Mouse (Mus musculus): Measurements from ENCODE around the gene Hmgb1. TPM values are rescaled to one million over a fixed set of nuclear protein-coding genes. Genes with fewer than 3 reads are reported as not detected.

Gene Hmgb1
- polyA plus RNA-seq, 1 experiment from 2014 or later = 690 TPM

GRCm38 (mm10) chr5:149045054-149045453, 139.2 kb downstream of the Hmgb1 start:
- no peak overlapping the region for H3K4me2 ChIP-seq
- H3K4me1 ChIP-seq (replicated peaks) = peaks cover 6% of the 10 kb centered on the region
- no peak overlapping the region for H3K27ac ChIP-seq (replicated peaks)
- H3K4me3 ChIP-seq = no peak overlapping the region
- H3K9ac ChIP-seq = no peak overlapping the region
- no peak for ATAC-seq (ENCODE audit: low FRiP score, low read depth)
- H3K9me3 ChIP-seq = no peaks in the 10 kb centered on the region
- no peaks in the 10 kb centered on the region for H3K27me3 ChIP-seq
- WGBS = 87% methylated on average over 7 of the region's 7 CpGs
- peaks cover 16% of the 10 kb centered on the region for H3K36me3 ChIP-seq

GRCm38 (mm10) chr5:149044067-149044466, 140.2 kb downstream of the Hmgb1 start:
- peaks cover 13% of the 10 kb centered on the region for H3K36me3 ChIP-seq
- H3K27me3 ChIP-seq = no peaks in the 10 kb centered on the region
- no peak overlapping the region for H3K4me3 ChIP-seq
- H3K9ac ChIP-seq = no peak overlapping the region
- H3K27ac ChIP-seq (replicated peaks) = no peak overlapping the region
- WGBS = 89% methylated on average over 4 of the region's 4 CpGs
- H3K9me3 ChIP-seq = 0 out of 2 replicates have a peak, but pooled peaks cover 2% of the 10 kb centered on the region
- H3K4me2 ChIP-seq = no peak overlapping the region
- ATAC-seq (ENCODE audit: low FRiP score, low read depth) = no peak
- no peaks in the 10 kb centered on the region; the same call in 1 of the 2 replicates for H3K4me1 ChIP-seq (replicated peaks)

GRCm38 (mm10) chr5:149043240-149043639, 141.0 kb downstream of the Hmgb1 start:
- Histone ChIP-seq H3K27ac (replicated peaks) (no peak overlapping the region), H3K4me1 (replicated peaks) (no peaks in the 10 kb centered on the region), H3K4me2 (no peak overlapping the region), H3K9me3 (0 out of 2 replicates have a peak, but pooled peaks cover 2% of the 10 kb centered on the region), H3K4me3 (no peak overlapping the region), H3K9ac (no peak overlapping the region), H3K36me3 (peaks cover 13% of the 10 kb centered on the region), H3K27me3 (no peaks in the 10 kb centered on the region)
- no peak for ATAC-seq (ENCODE audit: low FRiP score, low read depth)
- 80% methylated on average over 6 of the region's 6 CpGs for WGBS

- Histone ChIP-seq H3K4me3 (no peak overlapping the region), H3K36me3 (0 out of 2 replicates have a peak, but pooled peaks cover under 1% of the 10 kb centered on the region), H3K9me3 (0 out of 2 replicates have a peak, but pooled peaks cover 2% of the 10 kb centered on the region), H3K9ac (no peak overlapping the region), H3K27me3 (no peaks in the 10 kb centered on the region), H3K4me1 (replicated peaks) (no peaks in the 10 kb centered on the region), H3K4me2 (no peak overlapping the region), H3K27ac (replicated peaks) (no peak overlapping the region)
- WGBS = 93% methylated on average over 5 of the region's 5 CpGs
- no peak for ATAC-seq (ENCODE audit: low FRiP score, low read depth)
Observed at GRCm38 (mm10) chr5:149039825-149040224, 144.5 kb downstream of the Hmgb1 start.

GRCm38 (mm10) chr5:149037729-149038128, 146.6 kb downstream of the Hmgb1 start:
- Histone ChIP-seq H3K4me2 (no peak overlapping the region; the same call in 1 of the 2 replicates), H3K4me1 (replicated peaks) (no peaks in the 10 kb centered on the region), H3K27me3 (no peaks in the 10 kb centered on the region), H3K27ac (replicated peaks) (no peak overlapping the region), H3K36me3 (no peaks in the 10 kb centered on the region), H3K4me3 (no peak overlapping the region), H3K9ac (no peak overlapping the region), H3K9me3 (0 out of 2 replicates have a peak, but pooled peaks cover 2% of the 10 kb centered on the region)
- ATAC-seq (ENCODE audit: low FRiP score, low read depth) = no peak
- WGBS = 21% methylated on average over 10 of the region's 10 CpGs

- no peak for ATAC-seq (ENCODE audit: low FRiP score, low read depth)
- no peak overlapping the region for H3K27ac ChIP-seq (replicated peaks)
- whole genome bisulfite sequencing = 97% methylated on average over 3 of the region's 3 CpGs
- H3K9ac ChIP-seq = no peak overlapping the region
- peaks cover under 1% of the 10 kb centered on the region for H3K4me1 ChIP-seq (replicated peaks)
- H3K36me3 ChIP-seq = no peaks in the 10 kb centered on the region
- H3K4me2 ChIP-seq = no peak overlapping the region
- H3K27me3 ChIP-seq = no peaks in the 10 kb centered on the region
- no peak overlapping the region for H3K4me3 ChIP-seq
- 0 out of 2 replicates have a peak, but pooled peaks cover 2% of the 10 kb centered on the region for H3K9me3 ChIP-seq
Observed at GRCm38 (mm10) chr5:149036920-149037319, 147.4 kb downstream of the Hmgb1 start.

- Histone ChIP-seq H3K9me3 (no peaks in the 10 kb centered on the region), H3K4me1 (replicated peaks) (peaks cover 17% of the 10 kb centered on the region), H3K4me2 (no peak overlapping the region), H3K36me3 (no peaks in the 10 kb centered on the region), H3K4me3 (no peak overlapping the region), H3K9ac (no peak overlapping the region), H3K27ac (replicated peaks) (no peak overlapping the region), H3K27me3 (no peaks in the 10 kb centered on the region)
- 97% methylated on average over 4 of the region's 4 CpGs for WGBS
- ATAC-seq (ENCODE audit: low FRiP score, low read depth) = no peak
Observed at GRCm38 (mm10) chr5:149032438-149032837, 151.9 kb downstream of the Hmgb1 start.

- H3K9ac ChIP-seq = peak overlapping the region; percentile 43
- peak overlapping the region; percentile 61 for H3K4me2 ChIP-seq
- peak overlapping the region; percentile 78 for H3K27ac ChIP-seq (replicated peaks)
- no peaks in the 10 kb centered on the region for H3K36me3 ChIP-seq
- H3K4me1 ChIP-seq (replicated peaks) = peaks cover 17% of the 10 kb centered on the region
- H3K9me3 ChIP-seq = no peaks in the 10 kb centered on the region
- peak; percentile 90 for ATAC-seq (ENCODE audit: low FRiP score, low read depth)
- WGBS = 1% methylated on average over 30 of the region's 30 CpGs
- peak overlapping the region; percentile 32 for H3K4me3 ChIP-seq
- H3K27me3 ChIP-seq = no peaks in the 10 kb centered on the region
Observed at GRCm38 (mm10) chr5:149031199-149031750, 153.0 kb downstream of the Hmgb1 start.

- no peak for ATAC-seq (ENCODE audit: low FRiP score, low read depth)
- Histone ChIP-seq H3K27me3 (no peaks in the 10 kb centered on the region), H3K4me3 (no peak overlapping the region), H3K9ac (no peak overlapping the region), H3K9me3 (no peaks in the 10 kb centered on the region), H3K4me1 (replicated peaks) (peaks cover 17% of the 10 kb centered on the region), H3K4me2 (no peak overlapping the region), H3K36me3 (no peaks in the 10 kb centered on the region), H3K27ac (replicated peaks) (no peak overlapping the region)
- 66% methylated on average over 2 of the region's 2 CpGs for WGBS
Observed at GRCm38 (mm10) chr5:149030103-149030502, 154.2 kb downstream of the Hmgb1 start.

GRCm38 (mm10) chr5:149028394-149028793, 155.9 kb downstream of the Hmgb1 start:
- no peak overlapping the region for H3K4me2 ChIP-seq
- H3K9me3 ChIP-seq = no peaks in the 10 kb centered on the region
- H3K36me3 ChIP-seq = no peaks in the 10 kb centered on the region
- no peak overlapping the region for H3K9ac ChIP-seq
- ATAC-seq (ENCODE audit: low FRiP score, low read depth) = no peak
- peaks cover 17% of the 10 kb centered on the region for H3K4me1 ChIP-seq (replicated peaks)
- H3K4me3 ChIP-seq = no peak overlapping the region
- WGBS = 90% methylated on average over 5 of the region's 5 CpGs
- no peak overlapping the region for H3K27ac ChIP-seq (replicated peaks)
- no peaks in the 10 kb centered on the region for H3K27me3 ChIP-seq

GRCm38 (mm10) chr5:149027389-149027788, 156.9 kb downstream of the Hmgb1 start:
- Histone ChIP-seq H3K4me2 (no peak overlapping the region), H3K27ac (replicated peaks) (no peak overlapping the region), H3K4me1 (replicated peaks) (peaks cover 17% of the 10 kb centered on the region), H3K9ac (no peak overlapping the region), H3K27me3 (no peaks in the 10 kb centered on the region), H3K4me3 (no peak overlapping the region), H3K36me3 (no peaks in the 10 kb centered on the region), H3K9me3 (no peaks in the 10 kb centered on the region)
- WGBS = 77% methylated on average over 8 of the region's 8 CpGs
- ATAC-seq (ENCODE audit: low FRiP score, low read depth) = no peak

GRCm38 (mm10) chr5:149021120-149021519, 163.2 kb downstream of the Hmgb1 start:
- no peak overlapping the region for H3K27ac ChIP-seq (replicated peaks)
- no peak overlapping the region for H3K4me3 ChIP-seq
- ATAC-seq (ENCODE audit: low FRiP score, low read depth) = no peak
- H3K9me3 ChIP-seq = no peaks in the 10 kb centered on the region
- H3K36me3 ChIP-seq = no peaks in the 10 kb centered on the region
- H3K4me2 ChIP-seq = no peak overlapping the region
- no peak overlapping the region for H3K9ac ChIP-seq
- peaks cover 4% of the 10 kb centered on the region; the same call in 1 of the 2 replicates for H3K27me3 ChIP-seq
- 67% methylated on average over 7 of the region's 7 CpGs for WGBS
- peaks cover 3% of the 10 kb centered on the region; the same call in 1 of the 2 replicates for H3K4me1 ChIP-seq (replicated peaks)

GRCm38 (mm10) chr5:149020681-149021062, 163.6 kb downstream of the Hmgb1 start:
- WGBS = 68% methylated on average over 16 of the region's 16 CpGs
- peak overlapping the region; percentile 34 for H3K4me2 ChIP-seq

More at GRCm38 (mm10) chr5:149020681-149021062, 163.6 kb downstream of the Hmgb1 start:
- no peak overlapping the region for H3K27ac ChIP-seq (replicated peaks)
- no peak for ATAC-seq (ENCODE audit: low FRiP score, low read depth)
- H3K27me3 ChIP-seq = peaks cover 4% of the 10 kb centered on the region; the same call in 1 of the 2 replicates
- no peaks in the 10 kb centered on the region for H3K36me3 ChIP-seq
- H3K4me3 ChIP-seq = no peak overlapping the region
- no peaks in the 10 kb centered on the region for H3K9me3 ChIP-seq
- H3K4me1 ChIP-seq (replicated peaks) = peaks cover 8% of the 10 kb centered on the region; the same call in 1 of the 2 replicates
- no peak overlapping the region for H3K9ac ChIP-seq

Data from hindbrain, embryonic 15.5 days (tissue).